Mouse (Mus musculus) embryonic facial prominence, embryonic 13.5 days (tissue): ENCODE data around the gene Gon7. TPM values are rescaled to one million over a fixed set of nuclear protein-coding genes. Genes with fewer than 3 reads are reported as not detected.

Experiments
- ATAC-seq: fragments of 200-750 bp; cut with Nextera tagmentation; 2 replicates; pipeline ENCODE4 v1.8.0; 2017; ENCODE audit warnings: low read depth; ENCODE audit not compliant: insufficient number of reproducible peaks, insufficient read depth, low FRiP score, low TSS enrichment
- H3K27ac ChIP-seq: fragments of 300-500 bp; sonication (generic); 2 replicates; pipeline ENCODE4 v1.5.1; 2015; ENCODE audit warnings: moderate library complexity, mild to moderate bottlenecking, inconsistent platforms
- H3K27me3 ChIP-seq: fragments of 300-500 bp; sonication (generic); 2 replicates; pipeline ENCODE4 v1.6.1; 2015; ENCODE audit warnings: mild to moderate bottlenecking, inconsistent platforms
- H3K36me3 ChIP-seq: fragments of 300-500 bp; sonication (generic); 2 replicates; pipeline ENCODE4 v1.6.1; 2015; ENCODE audit warnings: mild to moderate bottlenecking, inconsistent platforms
- H3K4me1 ChIP-seq: fragments of 300-500 bp; sonication (generic); 2 replicates; pipeline ENCODE4 v1.6.1; 2015; ENCODE audit warnings: inconsistent platforms
- H3K4me2 ChIP-seq: fragments of 300-500 bp; sonication (generic); 2 replicates; pipeline ENCODE4 v1.6.1; 2015; ENCODE audit warnings: moderate library complexity, mild to moderate bottlenecking, inconsistent platforms
- H3K4me3 ChIP-seq: fragments of 300-500 bp; sonication (generic); 2 replicates; pipeline ENCODE4 v1.5.1; 2015; ENCODE audit warnings: mild to moderate bottlenecking, inconsistent platforms
- H3K9ac ChIP-seq: fragments of 300-500 bp; sonication (generic); 2 replicates; pipeline ENCODE4 v1.6.1; 2015; ENCODE audit warnings: mild to moderate bottlenecking, inconsistent platforms
- H3K9me3 ChIP-seq: fragments of 300-500 bp; sonication (generic); 2 replicates; pipeline ENCODE4 v1.6.1; 2016; ENCODE audit warnings: inconsistent platforms
- WGBS: fragments of 180-500 bp; shearing (Covaris S2); methylation state at CpG from one replicate; pipeline ENCODE4 v1.1.7; 2015; ENCODE audit warnings: mixed read lengths; 5-methylcytosine and 5-hydroxymethylcytosine counted together
- polyA plus RNA-seq: library from polyadenylated mRNA; unstranded; fragments of >200 nt; fragmentation: Nextera tagmentation; extraction: Ambion mirVana; gene quantifications from 2 replicates; pipeline ENCODE4 v1.2.1, GENCODE M21; 2015

Gon7 gene
- polyA plus RNA-seq, 1 experiment from 2014 or later = 38.9 TPM

DNA sequence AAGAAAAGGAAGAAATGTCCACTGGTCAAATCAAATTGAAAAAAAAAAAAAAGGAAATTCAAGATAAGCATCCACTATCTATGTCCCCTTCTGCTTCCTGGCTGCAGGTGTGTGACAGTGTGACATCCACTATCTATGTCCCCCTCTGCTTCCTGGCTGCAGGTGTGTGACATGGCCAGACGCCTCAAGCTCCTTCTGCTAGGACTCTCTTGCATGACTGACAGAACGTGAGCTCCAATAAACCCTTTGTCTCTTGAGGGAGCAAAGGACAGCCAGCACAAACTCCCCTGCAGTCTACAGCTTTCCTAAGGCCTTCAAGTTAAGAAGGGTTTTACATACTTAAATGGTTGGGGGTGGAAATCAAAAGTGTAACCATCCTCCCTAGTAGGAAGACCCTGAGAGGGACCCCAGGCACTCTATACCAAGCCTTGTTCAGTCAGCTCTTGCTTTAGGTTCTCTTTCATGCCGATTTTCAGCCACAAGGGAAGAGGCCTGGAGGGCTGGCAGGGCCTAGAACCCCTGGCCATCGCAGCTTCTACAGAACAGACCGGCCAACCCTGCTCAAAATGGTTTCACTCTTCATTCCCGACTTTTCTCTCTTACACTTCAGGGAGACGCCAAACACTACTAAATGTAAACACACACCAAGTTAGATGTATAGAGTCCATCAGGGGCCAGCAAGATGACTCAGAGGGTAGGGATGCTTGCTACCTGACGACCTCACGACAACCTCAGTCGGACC is 42.8 kb downstream of the Gon7 start:
- H3K9me3 ChIP-seq = no peaks in the 10 kb centered on the region
- no peaks in the 10 kb centered on the region for H3K36me3 ChIP-seq
- no peak overlapping the region for H3K4me3 ChIP-seq
- H3K27ac ChIP-seq = no peak overlapping the region
- no peak overlapping the region for H3K9ac ChIP-seq
- no peak overlapping the region for H3K4me2 ChIP-seq
- WGBS = 81% methylated on average over 10 of the region's 10 CpGs
- H3K4me1 ChIP-seq = peaks cover 9% of the 10 kb centered on the region
- H3K27me3 ChIP-seq = no peaks in the 10 kb centered on the region
- ATAC-seq = no peak

DNA sequence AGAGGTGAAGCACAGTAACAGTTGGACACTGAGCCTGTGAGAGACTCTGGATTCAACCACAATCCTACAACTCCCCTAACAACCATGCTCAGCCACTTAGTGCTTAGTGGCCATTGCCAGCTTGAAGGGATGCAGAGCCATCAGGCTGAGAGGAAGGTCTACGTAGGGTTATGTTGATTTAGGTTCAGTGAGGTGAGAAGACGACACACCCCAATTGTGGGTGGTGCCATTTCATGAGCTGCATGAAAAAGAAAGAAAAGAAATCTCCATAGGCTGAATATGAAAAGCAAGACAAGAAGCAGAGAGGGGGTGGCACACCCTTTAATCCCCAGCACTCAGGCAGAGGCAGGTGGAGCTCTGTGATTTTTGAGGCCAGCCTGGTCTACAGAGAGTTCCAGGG is 43.5 kb downstream of the Gon7 start:
- Histone ChIP-seq H3K9me3 (no peaks in the 10 kb centered on the region), H3K9ac (no peak overlapping the region), H3K4me2 (no peak overlapping the region), H3K4me3 (no peak overlapping the region), H3K27ac (no peak overlapping the region), H3K36me3 (no peaks in the 10 kb centered on the region), H3K27me3 (no peaks in the 10 kb centered on the region), H3K4me1 (peaks cover 2% of the 10 kb centered on the region; the same call in 1 of the 2 replicates)
- 84% methylated on average over 2 of the region's 2 CpGs for WGBS
- no peak for ATAC-seq

DNA sequence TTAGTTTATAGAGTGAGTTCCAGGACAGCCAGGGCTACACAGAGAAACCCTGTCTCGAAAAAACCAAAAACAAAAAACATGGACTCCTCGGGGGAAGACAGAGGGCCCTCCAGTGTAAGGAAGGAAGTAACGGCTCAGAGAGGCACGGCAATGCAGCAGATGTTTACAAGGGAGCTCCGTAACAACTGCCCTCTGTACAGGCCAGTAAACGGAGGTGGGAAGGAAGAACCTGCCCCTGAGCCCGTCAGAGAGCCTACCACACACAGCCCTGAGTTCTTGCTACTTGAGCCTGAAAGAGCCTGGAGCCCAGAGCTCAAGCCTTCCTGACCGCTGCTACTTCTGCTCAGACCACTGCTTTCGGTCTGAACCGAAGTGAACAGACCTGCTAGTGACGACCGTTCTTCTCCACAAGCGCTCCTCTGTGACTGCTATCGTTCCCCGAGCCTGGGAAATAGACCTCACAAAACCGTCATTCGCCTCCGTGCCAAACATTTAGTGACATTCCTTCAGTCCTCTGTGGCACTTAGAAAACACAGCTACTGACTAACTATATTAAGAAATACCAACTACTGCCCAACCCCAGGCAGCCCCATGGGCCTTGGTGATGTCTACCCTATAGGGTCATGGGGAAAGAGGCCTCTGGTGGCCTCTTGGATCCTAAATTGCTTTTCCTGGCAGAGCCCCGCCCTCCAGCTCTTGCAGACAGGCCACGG is 44.3 kb downstream of the Gon7 start:
- H3K9ac ChIP-seq = no peak overlapping the region
- H3K4me1 ChIP-seq = no peaks in the 10 kb centered on the region
- H3K4me3 ChIP-seq = no peak overlapping the region
- no peaks in the 10 kb centered on the region for H3K36me3 ChIP-seq
- no peaks in the 10 kb centered on the region for H3K27me3 ChIP-seq
- no peak overlapping the region for H3K27ac ChIP-seq
- no peak overlapping the region for H3K4me2 ChIP-seq
- 64% methylated on average over 20 of the region's 20 CpGs for WGBS
- no peaks in the 10 kb centered on the region for H3K9me3 ChIP-seq
- ATAC-seq = no peak

DNA sequence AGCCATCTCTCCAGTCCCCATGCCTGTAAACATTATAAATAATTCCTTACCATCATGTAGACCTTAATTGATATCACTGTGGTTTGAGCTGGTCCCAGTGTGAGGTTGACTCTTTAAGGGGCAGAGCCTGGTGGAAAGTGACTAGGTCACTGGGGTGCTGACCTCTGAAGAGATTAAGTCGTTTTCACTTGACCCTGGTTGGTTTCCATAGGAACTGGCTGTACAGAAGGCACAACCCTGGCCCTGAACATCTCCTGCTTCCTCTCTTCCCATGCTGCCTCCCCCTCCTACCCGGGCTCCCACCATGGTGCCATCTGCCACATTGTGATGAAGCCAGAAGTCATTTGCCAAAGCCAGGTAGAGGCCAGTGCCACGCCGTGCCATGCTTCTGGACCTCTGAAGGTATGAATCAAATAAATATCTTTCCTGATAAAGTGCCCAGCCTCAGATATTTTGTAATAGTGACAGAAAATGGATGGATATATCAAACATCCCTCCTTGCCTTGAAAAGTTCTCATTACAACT is 46.7 kb downstream of the Gon7 start:
- Histone ChIP-seq H3K27me3 (0 out of 2 replicates have a peak, but pooled peaks cover 2% of the 10 kb centered on the region), H3K4me3 (no peak overlapping the region), H3K9ac (no peak overlapping the region), H3K36me3 (no peaks in the 10 kb centered on the region), H3K9me3 (no peaks in the 10 kb centered on the region), H3K27ac (no peak overlapping the region), H3K4me1 (peaks cover 2% of the 10 kb centered on the region; the same call in 1 of the 2 replicates), H3K4me2 (no peak overlapping the region)
- no peak for ATAC-seq
- WGBS = 56% methylated on average over 4 of the region's 4 CpGs

DNA sequence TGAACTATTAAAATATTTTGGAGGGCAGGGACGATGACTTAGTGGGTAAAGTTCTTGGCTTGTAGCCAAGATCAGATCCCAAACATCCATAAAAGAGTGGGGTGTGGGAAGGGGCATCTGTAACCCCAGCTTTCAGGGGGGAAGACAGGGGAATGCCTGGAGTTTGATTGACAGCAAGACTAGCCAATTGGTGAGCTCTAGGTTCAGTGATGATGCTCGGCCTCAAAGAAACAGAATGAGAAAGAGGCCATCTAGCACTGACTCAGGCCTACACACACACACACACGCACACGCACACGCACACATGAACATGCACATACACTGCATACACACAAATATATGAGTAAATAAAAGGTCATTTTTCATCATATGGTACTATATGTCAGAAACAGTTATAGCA is 47.7 kb downstream of the Gon7 start:
- Histone ChIP-seq H3K36me3 (no peaks in the 10 kb centered on the region), H3K4me2 (no peak overlapping the region), H3K9ac (no peak overlapping the region), H3K9me3 (no peaks in the 10 kb centered on the region), H3K27ac (no peak overlapping the region), H3K4me3 (no peak overlapping the region), H3K27me3 (0 out of 2 replicates have a peak, but pooled peaks cover 2% of the 10 kb centered on the region), H3K4me1 (peaks cover 10% of the 10 kb centered on the region)
- no peak for ATAC-seq
- WGBS = 82% methylated on average over 5 of the region's 5 CpGs

DNA sequence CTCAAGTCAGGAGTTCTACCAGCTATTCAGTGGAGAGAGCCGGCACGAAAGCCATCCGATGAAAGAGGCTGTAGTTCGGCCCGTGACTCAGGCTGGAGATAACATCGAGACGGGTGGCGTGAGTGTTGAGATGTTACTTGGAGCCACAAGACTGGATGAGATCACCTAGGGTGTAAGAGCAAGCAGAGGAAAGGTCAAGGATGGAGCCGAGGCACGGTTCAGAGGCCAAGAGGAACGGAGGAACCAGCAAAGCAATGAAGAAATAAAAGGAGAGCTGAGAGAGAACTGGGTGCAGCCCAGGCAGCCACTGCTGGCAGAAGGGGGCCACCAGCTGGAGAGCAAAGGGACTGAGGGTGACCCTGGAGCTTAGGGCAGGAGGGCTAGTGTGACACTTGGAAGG is 49.4 kb downstream of the Gon7 start:
- no peak overlapping the region for H3K4me3 ChIP-seq
- 0 out of 2 replicates have a peak, but pooled peaks cover 2% of the 10 kb centered on the region for H3K27me3 ChIP-seq
- peaks cover 19% of the 10 kb centered on the region for H3K4me1 ChIP-seq
- H3K36me3 ChIP-seq = no peaks in the 10 kb centered on the region
- H3K9me3 ChIP-seq = no peaks in the 10 kb centered on the region
- no peak overlapping the region for H3K9ac ChIP-seq
- no peak for ATAC-seq
- H3K4me2 ChIP-seq = no peak overlapping the region
- WGBS = 85% methylated on average over 11 of the region's 11 CpGs
- no peak overlapping the region for H3K27ac ChIP-seq

DNA sequence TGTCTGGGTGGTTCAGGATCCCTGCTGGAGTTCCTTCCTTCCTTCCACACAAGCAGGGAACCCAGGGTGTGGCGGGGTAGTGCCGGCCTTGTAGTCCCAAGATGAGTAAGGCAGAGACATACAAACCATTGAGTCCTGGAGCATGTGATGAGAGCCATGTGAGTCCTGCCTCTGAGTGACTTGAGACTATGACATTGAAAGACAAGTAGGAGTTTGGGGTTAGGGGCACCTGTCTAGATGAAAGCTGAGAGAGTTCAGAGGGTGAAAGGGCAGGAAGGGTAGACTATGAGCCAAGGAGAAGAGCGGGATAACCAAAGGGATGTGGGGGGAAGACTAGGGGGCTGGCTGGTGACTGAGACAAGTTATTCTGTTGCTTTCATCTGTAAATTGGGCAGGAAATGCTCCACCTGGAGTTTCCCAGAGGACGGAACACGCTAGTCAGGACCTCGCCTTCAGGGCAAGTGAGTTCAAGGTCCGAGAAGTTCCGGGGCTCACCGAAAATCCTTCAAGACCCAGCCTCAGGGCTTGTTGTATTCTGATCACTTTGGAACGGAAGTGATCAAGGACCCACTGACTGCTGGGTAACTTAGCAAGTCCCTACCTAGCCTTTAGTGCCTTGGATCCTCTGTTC is 50.7 kb downstream of the Gon7 start:
- Histone ChIP-seq H3K4me3 (no peak overlapping the region), H3K4me2 (no peak overlapping the region), H3K9ac (no peak overlapping the region), H3K9me3 (no peaks in the 10 kb centered on the region), H3K36me3 (no peaks in the 10 kb centered on the region), H3K27ac (no peak overlapping the region), H3K4me1 (peaks cover 32% of the 10 kb centered on the region), H3K27me3 (0 out of 2 replicates have a peak, but pooled peaks cover 2% of the 10 kb centered on the region)
- WGBS = 69% methylated on average over 10 of the region's 10 CpGs
- ATAC-seq = no peak

DNA sequence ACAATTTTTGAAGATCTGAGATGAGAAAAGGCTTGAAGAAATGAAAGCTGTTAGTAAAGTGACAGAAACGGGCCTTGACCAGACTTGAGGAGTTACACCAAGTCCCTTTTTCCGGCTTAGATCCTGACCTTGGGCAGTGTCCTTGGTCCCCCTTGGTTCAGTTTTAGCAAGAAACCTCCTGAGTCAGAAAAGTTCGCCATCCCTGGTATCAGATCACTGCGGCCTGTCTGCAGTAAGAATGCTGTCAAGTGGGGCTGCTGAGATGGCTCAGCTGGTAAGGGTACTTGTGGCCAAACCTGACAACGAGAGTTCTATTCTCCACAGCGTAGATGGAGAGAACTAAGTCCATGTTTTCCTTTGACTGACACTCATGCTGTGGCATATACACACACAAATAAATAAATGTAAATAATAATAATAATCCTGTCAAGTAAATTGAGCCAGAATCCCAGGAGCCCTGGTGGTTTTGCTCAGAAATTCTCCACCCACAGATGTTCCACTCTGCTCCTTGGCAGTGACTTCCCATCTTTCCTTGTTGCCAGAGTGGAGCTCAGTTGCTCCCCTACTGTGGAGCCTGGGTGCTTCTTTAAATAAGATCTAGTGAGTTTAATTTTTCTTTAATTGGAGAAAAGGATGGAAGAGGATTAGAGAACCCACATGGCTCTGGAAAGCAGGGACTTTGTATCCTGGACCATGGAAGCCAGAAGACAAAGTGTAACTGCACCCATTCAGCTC is 51.5 kb downstream of the Gon7 start:
- Histone ChIP-seq H3K9ac (peak overlapping the region; percentile 82; the same call in 1 of the 2 replicates), H3K4me2 (peak overlapping the region; percentile 72), H3K36me3 (no peaks in the 10 kb centered on the region), H3K27ac (no peak overlapping the region), H3K4me3 (no peak overlapping the region; the same call in 1 of the 2 replicates), H3K27me3 (0 out of 2 replicates have a peak, but pooled peaks cover 2% of the 10 kb centered on the region), H3K9me3 (no peaks in the 10 kb centered on the region), H3K4me1 (peaks cover 33% of the 10 kb centered on the region)
- ATAC-seq = no peak
- 69% methylated on average over 6 of the region's 6 CpGs for WGBS

DNA sequence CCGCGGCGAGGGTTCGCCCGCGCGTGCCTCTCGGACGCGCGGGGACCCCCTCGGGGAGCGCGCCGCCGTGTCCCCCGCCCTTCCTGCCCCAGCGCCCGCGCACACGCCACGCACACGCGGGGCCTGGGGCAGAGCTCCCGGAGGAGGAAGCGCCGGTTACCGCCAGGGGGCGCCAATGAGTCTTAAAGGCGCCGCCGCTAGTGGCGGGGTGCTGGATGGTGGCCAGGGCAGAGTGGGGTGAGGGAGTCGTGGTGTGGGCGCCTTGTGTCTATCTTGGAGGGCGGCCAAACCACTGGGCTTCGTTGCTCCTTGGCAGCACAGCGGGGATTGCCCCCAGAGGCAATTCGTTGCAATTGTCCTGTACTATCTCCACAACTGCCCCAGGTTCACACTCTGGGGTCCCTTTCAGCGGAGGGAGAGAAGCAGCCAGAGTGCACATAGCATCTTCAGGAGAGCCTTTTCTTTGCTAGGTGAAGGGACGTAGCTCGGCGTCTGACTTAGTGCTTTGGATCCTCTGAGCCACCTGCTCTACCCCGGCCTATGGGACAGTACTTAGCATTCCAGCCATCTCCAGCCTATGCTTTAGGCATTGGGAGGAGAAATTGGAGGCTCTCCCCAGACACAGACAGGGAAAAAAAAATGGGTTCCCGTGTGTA is 52.3 kb downstream of the Gon7 start:
- ATAC-seq = peak; percentile 66
- Histone ChIP-seq H3K9ac (peak overlapping the region; percentile 82), H3K4me2 (peak overlapping the region; percentile 72), H3K36me3 (no peaks in the 10 kb centered on the region), H3K4me1 (peaks cover 36% of the 10 kb centered on the region), H3K9me3 (no peaks in the 10 kb centered on the region), H3K4me3 (peak overlapping the region; percentile 74), H3K27ac (peak overlapping the region; percentile 85), H3K27me3 (0 out of 2 replicates have a peak, but pooled peaks cover 2% of the 10 kb centered on the region)
- WGBS = 2% methylated on average over 44 of the region's 45 CpGs

DNA sequence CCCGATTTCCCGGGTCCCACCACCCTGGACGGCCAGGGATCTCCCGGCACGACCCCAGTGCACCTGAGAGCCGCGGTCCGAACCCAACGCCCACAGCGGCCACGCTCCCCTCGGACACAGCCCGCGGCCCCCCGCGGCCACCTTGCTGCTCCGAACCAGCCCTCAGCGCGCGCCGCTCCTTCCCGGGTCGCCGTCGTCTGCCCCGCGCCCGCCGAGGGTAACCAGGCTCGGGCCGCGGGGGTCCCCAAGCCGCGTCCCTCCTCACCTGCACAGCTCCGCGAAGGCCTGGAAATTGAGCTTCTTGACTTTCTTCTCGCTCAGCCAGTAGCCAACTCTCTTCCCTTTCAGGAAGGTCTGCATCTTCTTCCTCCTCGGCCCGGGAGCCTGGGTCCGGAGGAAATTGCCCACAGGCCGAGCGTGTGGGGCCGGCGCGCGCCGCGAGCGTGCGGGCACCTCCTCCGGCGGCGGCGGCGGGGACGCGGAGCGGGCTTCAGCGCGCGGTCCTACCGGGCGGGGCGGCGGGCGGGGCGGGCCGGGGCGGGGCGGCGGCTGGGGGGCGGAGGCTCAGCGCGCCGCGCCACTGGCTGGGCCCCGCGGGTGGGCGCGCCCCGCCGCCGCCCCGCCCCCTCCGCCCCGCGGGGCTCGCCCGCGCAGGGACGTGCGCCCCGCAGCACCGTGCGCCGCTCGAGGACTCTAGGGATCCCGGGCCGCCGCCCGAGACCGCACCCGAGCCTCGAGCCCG is 53.0 kb downstream of the Gon7 start, which contains the start of gene Itpk1:
Gene Itpk1, minus strand, starts transcription at position 474 of the 742 bp plus-strand sequence.
- peaks cover 42% of the 10 kb centered on the region for H3K4me1 ChIP-seq
- ATAC-seq = peak; percentile 84
- no peaks in the 10 kb centered on the region for H3K36me3 ChIP-seq
- peak within 1 kb of the TSS; percentile 72 for H3K4me2 ChIP-seq
- peak within 1 kb of the TSS; percentile 74 for H3K4me3 ChIP-seq
- 0 out of 2 replicates have a peak, but pooled peaks cover 2% of the 10 kb centered on the region for H3K27me3 ChIP-seq
- H3K9ac ChIP-seq = peak within 1 kb of the TSS; percentile 82
- WGBS = under 1% methylated on average over 91 of the region's 105 CpGs
- peak within 1 kb of the TSS; percentile 85 for H3K27ac ChIP-seq
- no peaks in the 10 kb centered on the region for H3K9me3 ChIP-seq
